Mouse (Mus musculus) kidney, postnatal 14 days (tissue): ENCODE measurements at regions not wholly inside any gene's neighbourhood (a gene's known extent, or its start where the extent isn't known, plus 50 kb on each side); places are given as distances from the start of the nearest gene placed in this dataset.

ENCODE experiments used
- DNase-seq: peaks from one replicate; pipeline ENCODE4 v3.0.0; 2022; ENCODE audit warnings: mixed read lengths

- DNase-seq: no peak
These were observed 53.9 kb upstream of the Olfr266 start for GRCm38 (mm10) chr3:106879994-106880393.

GRCm38 (mm10) chr3:106903198-106903597, 77.1 kb upstream of the Olfr266 start:
- DNase-seq: peak; percentile 8

DNA sequence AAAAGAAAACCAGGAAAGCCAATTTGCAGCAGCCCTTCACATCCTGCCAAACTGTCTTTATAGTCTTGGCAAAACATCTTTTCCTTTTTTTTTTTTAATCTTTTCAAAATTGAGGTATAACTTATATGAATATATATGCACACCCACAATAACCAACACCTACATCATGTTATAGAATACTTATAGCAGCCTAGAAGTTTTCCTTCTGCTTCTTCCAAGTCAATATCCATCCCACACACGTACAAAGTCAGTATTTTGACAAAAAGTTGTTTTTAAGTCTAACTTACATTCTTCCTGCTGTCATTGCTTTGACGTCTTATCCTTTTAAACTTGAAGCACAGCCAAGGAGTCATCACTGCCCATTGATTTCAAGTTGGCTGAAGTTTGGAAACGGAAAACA, 80.6 kb upstream of the Olfr266 start:
- no peak for DNase-seq

DNA sequence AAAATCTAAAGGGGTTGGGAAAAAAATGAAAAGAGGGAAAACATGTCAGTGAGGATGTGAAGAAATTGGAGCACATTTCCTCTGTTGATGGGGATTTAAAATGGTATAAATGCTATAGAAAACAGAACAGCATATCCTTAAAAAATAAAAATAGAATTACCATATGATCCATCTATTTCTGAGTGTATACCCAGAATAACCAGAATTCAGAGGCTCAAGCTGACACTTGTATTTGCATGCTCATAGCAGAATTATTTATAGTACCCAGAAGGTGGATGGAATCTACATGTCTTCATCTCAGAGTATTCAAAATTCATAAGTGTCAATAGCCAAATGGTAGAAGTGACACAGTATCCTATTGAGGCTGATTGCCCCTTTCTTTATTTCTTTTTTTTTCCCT, 99.9 kb upstream of the Kcna3 start:
- no peak for DNase-seq

DNA sequence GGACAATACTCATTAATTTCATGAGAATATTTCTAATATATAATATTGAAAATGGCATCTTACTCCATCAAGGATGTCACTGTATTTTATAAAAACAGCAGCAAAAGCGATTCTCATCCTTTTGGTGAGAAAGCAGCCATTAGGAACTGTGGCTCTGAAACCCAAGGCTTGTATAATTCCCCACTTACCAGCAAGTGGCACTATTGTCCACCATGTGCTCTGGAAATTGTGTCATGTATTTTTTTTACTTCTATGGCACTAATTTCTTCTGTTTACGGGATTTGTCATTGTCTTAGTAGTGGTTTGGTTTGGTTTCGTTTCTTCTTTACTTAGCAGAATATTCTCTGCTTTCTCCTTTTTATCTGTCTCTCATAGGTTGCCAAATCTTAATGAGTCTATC, 95.9 kb upstream of the Kcna3 start:
- no peak for DNase-seq

GRCm38 (mm10) chr3:106955555-106956446, 80.2 kb upstream of the Kcna3 start:
- no peak for DNase-seq

DNA sequence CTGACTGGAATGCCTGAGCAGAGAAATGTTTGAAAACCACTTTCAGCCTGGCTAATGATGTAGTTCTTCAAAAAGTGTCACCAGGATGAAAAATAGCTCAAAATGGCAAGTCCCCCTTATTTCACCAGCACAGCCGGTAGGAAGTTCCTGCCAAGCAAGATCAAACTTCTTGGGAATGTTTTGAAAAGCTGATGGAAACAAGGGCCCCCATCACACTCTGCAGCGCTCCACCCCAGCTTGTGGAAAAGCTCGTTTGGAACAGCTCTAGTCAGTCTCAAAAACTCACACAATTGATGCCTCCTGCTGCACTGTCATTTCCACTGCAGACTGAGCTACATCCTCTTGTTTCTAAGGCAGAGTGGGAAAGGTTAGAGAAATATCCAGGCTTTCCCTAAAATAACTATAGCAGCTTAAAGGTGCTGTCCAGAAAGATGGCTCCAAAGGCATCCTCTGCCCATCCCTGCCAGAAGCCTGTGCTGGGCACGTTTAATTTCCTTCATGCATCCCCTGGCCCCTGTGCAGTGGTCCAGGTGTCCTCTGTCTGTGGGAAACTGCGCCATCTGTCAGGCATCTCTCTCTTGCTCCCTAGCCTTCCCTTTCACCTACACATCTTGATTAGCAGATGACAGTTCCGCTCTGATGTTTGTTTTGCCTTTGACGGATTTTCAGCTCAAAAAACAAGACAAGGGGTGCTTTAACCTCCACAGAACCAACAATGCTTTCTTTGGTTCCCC, 78.6 kb upstream of the Kcna3 start:
- DNase-seq: no peak

DNA sequence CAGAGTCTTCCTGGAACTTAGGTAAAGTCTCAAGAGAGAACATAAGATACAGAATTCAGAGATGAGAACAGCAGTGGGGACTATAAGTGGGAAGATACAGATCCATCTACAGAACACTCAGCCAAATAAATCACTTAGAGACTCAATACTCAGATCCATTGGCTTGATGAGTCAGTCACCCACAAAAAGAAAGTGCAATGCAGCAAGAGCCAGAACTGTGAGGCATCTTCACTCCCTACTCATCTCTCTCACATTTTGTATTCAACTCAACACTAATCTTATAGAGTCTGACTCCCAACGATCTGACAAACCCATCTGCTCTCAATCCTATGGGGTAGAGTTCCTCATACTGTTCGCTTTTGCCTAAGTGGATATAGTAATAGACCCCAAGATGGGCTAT, 77.8 kb upstream of the Kcna3 start:
- no peak for DNase-seq

GRCm38 (mm10) chr3:106960596-106960995, 75.4 kb upstream of the Kcna3 start:
- DNase-seq: no peak

DNA sequence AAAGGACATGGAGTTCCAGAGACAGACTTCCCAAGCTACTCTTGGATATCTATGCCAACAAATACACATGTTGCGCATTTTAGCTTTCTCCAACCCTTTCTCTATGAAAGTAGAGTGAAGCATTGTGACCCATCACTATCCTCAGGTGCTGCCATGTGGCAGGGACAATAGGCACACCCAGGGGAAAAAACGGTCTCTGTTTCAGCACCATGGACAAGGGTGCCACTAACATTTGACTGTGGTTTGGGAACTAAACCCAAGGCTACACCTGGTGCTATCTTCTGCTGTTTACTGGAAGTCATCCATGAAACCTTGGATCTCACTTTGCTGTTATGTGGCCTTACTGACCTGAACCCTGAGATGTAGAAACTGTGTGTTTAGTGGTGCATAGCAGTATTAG, 73.5 kb upstream of the Kcna3 start:
- DNase-seq: peak; percentile 7

GRCm38 (mm10) chr3:106966198-106966597, 69.8 kb upstream of the Kcna3 start:
- DNase-seq: no peak

- no peak for DNase-seq
These were observed 68.5 kb upstream of the Kcna3 start for GRCm38 (mm10) chr3:106967479-106967878.

GRCm38 (mm10) chr3:106974114-106974789, 61.7 kb upstream of the Kcna3 start:
- DNase-seq: no peak

- DNase-seq: no peak
These were observed 57.2 kb upstream of the Kcna3 start for GRCm38 (mm10) chr3:106978728-106979127.

GRCm38 (mm10) chr3:106980914-106981313, 55.1 kb upstream of the Kcna3 start:
- no peak for DNase-seq

- DNase-seq: no peak
These were observed 54.6 kb upstream of the Kcna3 start for GRCm38 (mm10) chr3:106981323-106981722.

DNA sequence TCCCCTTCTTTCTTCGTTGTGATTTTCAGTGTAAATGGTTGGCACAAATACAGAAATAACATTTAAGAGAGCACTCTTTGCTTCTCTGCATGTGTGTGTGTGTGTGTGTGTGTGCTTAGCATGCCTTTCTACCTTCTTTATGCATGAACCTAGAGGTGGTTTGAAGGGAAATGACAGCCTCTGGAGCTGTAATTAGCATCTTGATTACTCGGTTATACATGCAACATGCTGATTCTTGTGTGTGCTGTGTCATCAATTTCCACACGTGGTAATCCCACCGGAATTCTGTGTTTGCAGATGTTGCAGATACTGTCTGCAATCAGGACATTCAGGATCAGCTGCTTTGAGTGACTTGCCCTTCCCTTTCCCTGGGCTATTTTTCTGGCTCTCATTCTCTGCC, 51.7 kb upstream of the Kcna3 start:
- no peak for DNase-seq
